In genomic region chr7:63857771-63858417, GRCm38 (mm10) we compare ENCODE assay signal across 13 mouse cellular contexts. TPM values are rescaled to one million over a fixed set of nuclear protein-coding genes. Genes with fewer than 3 reads are reported as not detected.
DNase-seq lines count a peak whose midpoint lies in the region; ATAC-seq lines count a peak whose summit lies in the region.
"Had no signal": no experiment of that assay in that cellular context is flagged by ENCODE, and none has a peak within 500 bp of the region (broad histone marks: within the 10 kb centered on the region; RNA-seq: fewer than 3 reads in every experiment).

No protein-coding gene starts in this region.

- WGBS in kidney, embryonic 16.5 days: 87% methylated on average over 17 of the region's 17 CpGs
- 88% methylated on average over 17 of the region's 17 CpGs for WGBS in neural tube, embryonic 12.5 days
- WGBS in neural tube, embryonic 13.5 days: 84% methylated on average over 17 of the region's 17 CpGs

- H3K4me1 ChIP-seq in kidney, embryonic 16.5 days (ENCODE audit: insufficient read depth, low read length): peaks cover 6% of the 10 kb centered on the region; the same call in 1 of the 2 replicates
- peaks cover 7% of the 10 kb centered on the region for H3K4me1 ChIP-seq in neural tube, embryonic 12.5 days
- H3K4me1 ChIP-seq in neural tube, embryonic 13.5 days (replicated peaks): peaks cover 11% of the 10 kb centered on the region

- no peaks in the 10 kb centered on the region for H3K27me3 ChIP-seq in kidney, embryonic 16.5 days (ENCODE audit: insufficient read depth, low read length)
- H3K27me3 ChIP-seq in neural tube, embryonic 12.5 days (replicated peaks): 0 out of 2 replicates have a peak, but pooled peaks cover 3% of the 10 kb centered on the region
- no peaks in the 10 kb centered on the region for H3K27me3 ChIP-seq in neural tube, embryonic 13.5 days

- peak overlapping the region; percentile 63; the same call in 1 of the 2 replicates for H3K4me2 ChIP-seq in kidney, embryonic 16.5 days (replicated peaks; ENCODE audit: low read depth, low read length)
- H3K4me2 ChIP-seq in neural tube, embryonic 12.5 days (replicated peaks): 0 out of 2 replicates have a peak overlapping the region, but pooled peaks have one; percentile 67
- H3K4me2 ChIP-seq in neural tube, embryonic 13.5 days: peak overlapping the region; percentile 61; the same call in 1 of the 2 replicates

- H3K9me3 ChIP-seq in kidney, embryonic 16.5 days (ENCODE audit: low read length): no peaks in the 10 kb centered on the region
- H3K9me3 ChIP-seq in neural tube, embryonic 12.5 days: no peaks in the 10 kb centered on the region
- H3K9me3 ChIP-seq in neural tube, embryonic 13.5 days: no peaks in the 10 kb centered on the region

- no peak overlapping the region; the same call in 1 of the 2 replicates for H3K9ac ChIP-seq in kidney, embryonic 16.5 days (replicated peaks; ENCODE audit: low read length)
- no peak overlapping the region for H3K9ac ChIP-seq in neural tube, embryonic 12.5 days
- H3K9ac ChIP-seq in neural tube, embryonic 13.5 days: no peak overlapping the region

- H3K36me3 ChIP-seq in kidney, embryonic 16.5 days (ENCODE audit: insufficient read depth, low read length): no peaks in the 10 kb centered on the region
- H3K36me3 ChIP-seq in neural tube, embryonic 12.5 days: no peaks in the 10 kb centered on the region
- no peaks in the 10 kb centered on the region for H3K36me3 ChIP-seq in neural tube, embryonic 13.5 days

- DNase-seq in heart, adult 11 months: peak; percentile 93
- DNase-seq in heart, postnatal 4 days: no peak
- no peak for DNase-seq in kidney, adult 8-10 months
- no peak for DNase-seq in neural tube, embryonic 10.5 days (ENCODE audit: extremely low spot score, low spot score)
- DNase-seq in right cerebral cortex, postnatal 4 days: no peak

- no peak overlapping the region for H3K4me3 ChIP-seq in kidney, embryonic 16.5 days (ENCODE audit: low read length)
- no peak overlapping the region for H3K4me3 ChIP-seq in neural tube, embryonic 12.5 days
- 0 out of 2 replicates have a peak overlapping the region, but pooled peaks have one; percentile 36 for H3K4me3 ChIP-seq in neural tube, embryonic 13.5 days
- H3K4me3 ChIP-seq: myocyte had no signal

- H3K27ac ChIP-seq in kidney, embryonic 16.5 days (ENCODE audit: low read length): no peak overlapping the region
- H3K27ac ChIP-seq in neural tube, embryonic 12.5 days: no peak overlapping the region
- H3K27ac ChIP-seq in neural tube, embryonic 13.5 days (replicated peaks): no peak overlapping the region

- ATAC-seq in kidney, embryonic 16.5 days (ENCODE audit: low FRiP score, low TSS enrichment): no peak
- ATAC-seq in neural tube, embryonic 12.5 days (ENCODE audit: low FRiP score, low read depth): 0 out of 2 replicates have a peak, but pooled peaks have one; percentile 10
- ATAC-seq in neural tube, embryonic 13.5 days (ENCODE audit: low read depth): 0 out of 2 replicates have a peak, but pooled peaks have one; percentile 14

RNA-seq across cellular contexts. Expression of gene E030018B13Rik, which starts 58.8 kb away (rescaled TPM):
- total RNA-seq in heart, postnatal 4 days (2021): not detected
- polyA plus RNA-seq in kidney, embryonic 16.5 days (2015; fragmentation: Nextera tagmentation; extraction: Ambion mirVana): not detected in 2 replicates
- polyA plus RNA-seq in neural tube, embryonic 12.5 days (2016; fragmentation: Nextera tagmentation; extraction: Ambion mirVana): 0.19 TPM in 1 of 2 replicates, not detected in the other
- 0.20 TPM in 1 of 2 replicates, not detected in the other for polyA plus RNA-seq in neural tube, embryonic 13.5 days (2015; fragmentation: Nextera tagmentation; extraction: Ambion mirVana)
- total RNA-seq: adrenal gland, postnatal 36 days; gastrocnemius, postnatal 10 days; left cerebral cortex, postnatal 10 days had no signal
- polyA plus RNA-seq: kidney, adult 2 months had no signal
